Mouse (Mus musculus) left cerebral cortex, postnatal 36 days (tissue): ENCODE measurements at regions not wholly inside any gene's neighbourhood (a gene's known extent, or its start where the extent isn't known, plus 50 kb on each side); places are given as distances from the start of the nearest gene placed in this dataset.
"Not testable (repeated sequence)": the region's sequence is repeated elsewhere in the genome, so short reads cannot be mapped to it uniquely, and the experiment has no call there.

Experiments used
- DNase-seq, 2 experiments: peaks; one replicate each; pipeline ENCODE4 v3.0.0; 2021 to 2022; ENCODE audit warnings: low spot score in 2 of 2, mixed read lengths in 1 of 2
- intact Hi-C: fragments of 180-260 bp; cut with DNase I; formaldehyde crosslinking; loops from one replicate; pipeline ENCODE4 v1.15.1; 2025

DNA sequence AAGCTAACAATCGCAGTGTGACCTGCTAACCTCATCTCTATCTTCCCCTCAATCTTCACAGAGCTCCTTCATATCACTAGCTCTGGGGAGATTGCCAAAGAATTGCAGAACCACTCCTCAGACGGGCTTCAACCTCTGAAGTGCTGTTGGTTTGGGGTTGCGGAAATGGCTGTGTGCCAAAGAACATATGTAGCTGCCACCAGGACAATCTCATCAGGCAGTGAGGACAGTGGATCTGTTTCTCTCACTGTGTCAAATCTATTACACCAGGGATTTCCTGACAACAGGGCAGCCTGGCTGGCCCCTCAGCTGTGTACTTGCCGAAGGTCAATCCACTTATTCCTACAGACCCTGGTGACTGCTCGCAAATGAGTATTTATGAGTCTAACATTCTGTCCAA, 115.0 kb upstream of the Nudt7 start:
- DNase-seq, result no peak
- intact Hi-C loops, result no loop called here

DNA sequence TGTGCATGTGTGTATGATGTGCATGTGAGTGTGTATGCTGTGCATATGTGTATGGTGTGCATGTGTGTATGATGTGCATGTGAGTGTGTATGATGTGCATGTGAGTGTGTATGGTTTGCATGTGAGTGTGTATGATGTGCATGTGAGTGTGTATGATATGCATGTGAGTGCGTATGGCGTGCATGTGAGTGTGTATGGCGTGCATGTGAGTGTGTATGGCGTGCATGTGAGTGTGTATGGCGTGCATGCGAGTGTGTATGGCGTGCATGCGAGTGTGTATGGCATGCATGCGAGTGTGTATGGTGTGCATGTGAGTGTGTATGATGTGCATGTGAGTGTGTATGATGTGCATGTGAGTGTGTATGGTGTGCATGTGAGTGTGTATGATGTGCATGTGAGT, 103.2 kb upstream of the Nudt7 start:
- intact Hi-C loops, DNase-seq: not testable (repeated sequence)

- intact Hi-C loops, result no loop called here
- no peak for DNase-seq
Observed at GRCm38 (mm10) chr8:114052426-114052825, 80.9 kb upstream of the Nudt7 start.

- no peak for DNase-seq
- intact Hi-C loops, result loop anchor here (1.0 to 5.0 kb wide), 2 partner anchors 71 to 399 kb away; no protein-coding TSS in a partner anchor
Observed at GRCm38 (mm10) chr8:114063566-114063965, 69.8 kb upstream of the Nudt7 start.

GRCm38 (mm10) chr8:114072330-114072729, 61.0 kb upstream of the Nudt7 start:
- DNase-seq, result no peak
- intact Hi-C loops, result no loop called here

GRCm38 (mm10) chr8:114074122-114074521, 59.2 kb upstream of the Nudt7 start:
- no peak for DNase-seq
- intact Hi-C loops, result no loop called here

- intact Hi-C loops, result no loop called here
- peak in 1 of 2 experiments; percentile 18 for DNase-seq
Observed at GRCm38 (mm10) chr8:114076701-114077100, 56.7 kb upstream of the Nudt7 start.

DNA sequence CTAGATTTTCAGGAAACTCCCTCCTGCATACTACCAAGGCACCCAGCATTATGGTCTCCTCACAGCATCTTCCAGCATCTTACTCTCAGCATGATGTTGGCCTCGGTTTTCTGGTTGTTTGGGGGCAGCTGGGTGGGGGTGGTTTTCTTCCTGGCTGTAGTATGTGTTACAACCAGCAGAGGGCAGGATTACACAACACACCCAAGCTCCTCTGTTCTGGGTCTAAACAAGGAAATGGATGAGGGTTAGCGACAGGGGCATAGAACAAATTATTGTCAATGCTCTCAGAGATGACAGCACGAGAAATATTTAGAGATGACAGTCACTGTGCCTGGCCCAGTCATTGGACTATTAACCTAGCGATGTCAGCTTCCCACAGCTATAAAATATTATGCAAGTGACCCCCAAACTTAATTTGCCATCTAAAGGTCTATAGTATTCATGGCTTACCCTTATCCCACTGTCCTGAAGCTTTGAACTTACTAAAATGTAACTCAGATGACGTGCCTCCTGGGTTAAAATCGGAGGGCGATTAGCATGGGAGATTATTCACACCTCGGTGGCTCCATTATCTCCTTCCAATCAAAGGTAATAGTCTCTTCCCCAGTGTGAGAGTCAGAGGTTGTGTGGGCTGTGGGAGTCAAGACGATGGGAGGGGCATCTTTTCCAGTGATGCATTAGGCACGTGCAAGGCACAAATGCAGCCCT, 52.2 kb upstream of the Nudt7 start:
- DNase-seq, result peak; percentile 38 to 41
- intact Hi-C loops, result loop anchor here (1.0 kb wide), 1 partner anchor 288 kb away; no protein-coding TSS in a partner anchor

DNA sequence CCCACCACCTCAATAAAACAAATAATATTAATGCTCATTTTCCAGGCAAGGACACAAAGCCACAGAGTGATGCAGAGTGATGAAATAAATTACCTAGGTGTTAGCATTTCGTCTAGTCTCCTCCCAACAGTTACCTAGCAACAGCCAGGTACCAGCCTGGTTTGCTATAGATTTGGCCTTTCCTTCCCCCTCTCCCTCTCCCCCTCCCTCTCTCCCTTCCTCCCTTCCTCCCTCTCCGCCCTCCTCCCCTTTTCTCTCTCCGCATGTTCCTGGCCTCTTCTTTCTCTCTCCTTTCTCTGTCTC, 51.6 kb upstream of the Nudt7 start:
- intact Hi-C loops, result loop anchor here (1.0 to 2.0 kb wide), 2 partner anchors 288 to 357 kb away; partner anchors contain the start of gene Wwox
- DNase-seq, result no peak
